Mouse (Mus musculus) liver, embryonic 14.5 days (tissue): Measurements from ENCODE around the gene Nkx6-1.

Experiments used
- CTCF ChIP-seq: IDR thresholded peaks from 2 replicates; pipeline ENCODE4 v1.5.1; 2016; ENCODE audit warnings: antibody characterized with exemption, low read depth, control low read depth
- EP300 ChIP-seq: IDR thresholded peaks from 2 replicates; pipeline ENCODE4 v1.6.1; 2016; ENCODE audit warnings: antibody characterized with exemption, low read depth

DNA sequence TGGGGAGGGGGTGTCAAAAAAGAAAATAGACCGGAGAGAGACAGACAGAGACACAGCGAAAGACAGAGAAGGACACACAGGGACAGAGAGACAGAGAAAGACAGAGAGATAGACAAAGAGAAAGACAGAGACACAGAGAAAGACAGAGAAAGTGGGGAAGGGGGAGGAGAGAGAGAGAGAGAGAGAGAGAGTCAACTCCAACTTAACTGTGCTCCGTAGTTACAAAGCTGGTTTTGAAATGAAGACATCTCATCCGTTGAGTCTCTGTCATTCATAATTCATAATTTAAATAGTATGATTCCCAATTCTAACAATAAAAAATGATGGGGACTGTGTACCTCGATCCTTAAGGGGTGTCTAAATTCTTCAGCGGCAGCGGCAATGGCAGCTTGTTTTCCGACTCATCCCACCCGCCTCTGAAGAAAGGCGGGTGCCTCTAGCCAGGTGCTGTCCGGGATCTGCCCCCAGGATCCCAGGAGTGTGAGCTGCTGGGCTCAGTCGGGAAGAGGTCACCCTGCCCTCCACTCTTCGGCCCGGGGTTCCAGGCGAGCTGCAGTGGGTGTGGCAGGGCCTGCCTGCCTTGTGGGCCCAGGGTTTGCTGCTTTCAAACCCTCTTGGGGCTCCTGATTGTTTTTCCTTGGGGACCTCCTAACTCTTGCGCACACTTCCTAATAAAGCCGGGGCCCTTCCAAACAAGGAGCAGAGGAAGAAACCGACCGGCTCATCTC lies 2.6 kb upstream of the Nkx6-1 start:
- no peak for TF ChIP-seq CTCF
- no peak for TF ChIP-seq EP300
